Mouse (Mus musculus) layer of hippocampus, postnatal 14 days (tissue): ENCODE measurements around the gene Eif4e3. TPM values are rescaled to one million over a fixed set of nuclear protein-coding genes. Genes with fewer than 3 reads are reported as not detected.

ENCODE experiments used
- DNase-seq, 2 experiments: peaks; one replicate each; pipeline ENCODE4 v3.0.0; 2021 to 2022; ENCODE audit warnings: low spot score in 2 of 2, mixed read lengths in 1 of 2
- long read RNA-seq, 2 experiments: library from polyadenylated mRNA; stranded (forward); transcript quantifications; one replicate each; pipeline ENCODE4 v2.0.0; 2021
- total RNA-seq, 2 experiments: library from RNA; stranded (reverse); gene quantifications; 2 replicates each; pipeline ENCODE4 v1.2.3; 2021

The Eif4e3 gene
- total RNA-seq = 10 to 100 TPM; 19.5 to 20.9 TPM
- long read RNA-seq, experiment 1, partial matches to known transcripts = 3 of 6 reads
- long read RNA-seq, experiment 1, other reads (novel, unspliced or antisense) = 2 of 6 reads
- long read RNA-seq, experiment 2, partial matches to known transcripts = 0 of 4 reads
- long read RNA-seq, experiment 2, other reads (novel, unspliced or antisense) = 1 of 4 reads

DNA sequence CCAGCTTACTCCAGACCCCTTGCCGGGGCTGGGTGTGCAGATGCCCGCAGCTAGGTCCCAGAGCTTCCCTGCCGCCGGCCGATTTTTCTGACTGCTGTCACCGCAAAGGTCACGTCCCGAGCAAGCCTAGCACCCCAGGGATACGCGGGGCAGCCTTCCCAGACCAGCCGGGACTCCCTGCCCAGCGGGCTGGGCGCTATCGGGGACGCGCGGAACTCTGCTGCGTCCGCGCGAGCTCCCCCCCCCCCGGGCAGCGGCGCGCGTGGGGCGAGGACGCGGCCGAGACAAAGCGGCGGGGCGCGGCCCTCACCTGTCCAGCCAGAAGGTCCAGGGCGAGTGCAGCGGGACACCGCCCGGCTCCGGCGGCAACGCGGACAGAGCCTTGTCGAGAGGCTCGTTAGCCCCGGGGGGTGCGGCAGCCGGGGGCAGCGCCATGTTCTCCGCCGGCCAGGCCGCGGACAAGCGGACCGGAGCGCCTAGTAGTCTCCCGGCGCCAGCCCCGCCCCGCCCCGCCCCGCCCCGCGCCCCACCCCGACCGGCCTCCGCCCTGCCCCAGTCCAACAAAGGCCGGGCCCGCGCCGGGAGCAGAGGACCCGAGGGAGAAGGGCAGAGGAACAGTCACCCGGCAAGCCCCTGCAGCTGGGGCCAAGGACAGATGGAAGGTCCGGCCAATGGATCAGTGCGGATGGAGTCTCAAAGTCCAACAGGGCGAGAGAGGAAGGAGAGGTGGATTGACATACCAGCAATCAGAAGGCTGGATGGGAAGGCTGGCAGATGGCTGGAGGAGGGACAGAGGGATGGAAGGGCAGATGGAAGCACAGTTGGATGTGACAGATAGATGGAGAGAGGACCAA is at the start of gene Eif4e3, which contains the start of gene Gm20696:
Gene Eif4e3 (minus strand): TSS at position 454 of the 854 bp plus-strand sequence.
Gene Gm20696 (minus strand): TSS at position 480 of the 854 bp plus-strand sequence.
- peak; percentile 44 to 61 for DNase-seq

- DNase-seq = no peak
Observed at GRCm38 (mm10) chr6:99715913-99716312, 49.3 kb upstream of the Eif4e3 start.

DNA sequence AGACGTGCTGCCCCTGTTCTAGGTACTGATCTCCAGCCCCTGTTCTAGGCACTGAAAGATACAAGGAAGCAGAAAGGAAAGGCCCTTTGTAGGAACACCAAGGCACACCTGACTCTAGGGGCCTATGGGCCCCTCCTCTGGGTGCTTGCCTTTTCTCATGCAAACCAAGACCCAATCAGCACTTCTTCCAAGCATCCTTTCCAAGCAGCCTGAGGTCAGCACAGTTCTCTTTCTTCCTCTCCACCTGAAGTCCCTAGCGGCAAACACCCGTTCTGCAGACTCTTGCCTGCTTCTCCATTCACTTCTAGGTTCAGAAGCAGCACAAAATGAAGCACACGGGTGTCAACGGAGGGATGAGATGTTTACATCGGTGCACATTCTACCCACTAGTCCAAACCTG is 48.6 kb upstream of the Eif4e3 start:
- no peak for DNase-seq

DNA sequence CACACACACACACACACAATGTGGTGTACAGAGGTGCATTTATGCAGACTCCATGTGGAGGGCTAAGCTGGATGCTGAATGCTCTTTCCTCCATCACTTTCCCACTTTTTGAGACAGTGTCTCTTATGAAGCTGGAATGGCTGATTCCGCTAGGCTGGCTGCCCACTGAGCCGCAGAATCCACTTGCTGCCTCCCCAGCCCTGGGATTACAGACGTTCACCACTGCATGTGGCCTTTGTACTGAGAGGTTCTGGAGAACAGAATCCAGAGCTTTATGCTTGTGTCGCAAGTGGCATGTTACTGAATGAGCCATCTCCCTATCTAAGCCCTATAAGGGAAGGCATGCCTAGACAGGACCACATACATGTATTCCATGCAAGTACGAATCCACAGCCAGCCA is 46.7 kb upstream of the Eif4e3 start:
- DNase-seq = no peak

GRCm38 (mm10) chr6:99711576-99712101 is 45.1 kb upstream of the Eif4e3 start:
- no peak for DNase-seq

DNA sequence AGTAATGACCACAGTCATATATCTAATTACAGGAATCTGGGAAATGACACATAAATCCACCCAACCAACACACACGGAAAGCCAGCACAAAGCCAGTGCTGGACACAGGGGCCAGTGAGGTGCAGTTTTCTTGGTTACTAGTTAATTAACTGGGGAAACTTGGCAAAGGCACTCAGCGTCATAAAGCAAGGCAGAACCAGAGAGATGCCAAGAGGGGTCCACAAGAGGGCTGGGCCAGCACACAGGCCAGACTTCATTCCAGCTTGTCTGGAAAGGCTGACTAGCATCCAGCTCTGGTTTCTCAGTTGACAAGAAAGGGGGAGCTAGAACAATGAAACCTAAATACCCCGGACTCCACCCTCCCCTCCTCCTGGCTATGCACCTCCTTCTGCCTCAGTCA is 33.9 kb upstream of the Eif4e3 start:
- DNase-seq = no peak

DNA sequence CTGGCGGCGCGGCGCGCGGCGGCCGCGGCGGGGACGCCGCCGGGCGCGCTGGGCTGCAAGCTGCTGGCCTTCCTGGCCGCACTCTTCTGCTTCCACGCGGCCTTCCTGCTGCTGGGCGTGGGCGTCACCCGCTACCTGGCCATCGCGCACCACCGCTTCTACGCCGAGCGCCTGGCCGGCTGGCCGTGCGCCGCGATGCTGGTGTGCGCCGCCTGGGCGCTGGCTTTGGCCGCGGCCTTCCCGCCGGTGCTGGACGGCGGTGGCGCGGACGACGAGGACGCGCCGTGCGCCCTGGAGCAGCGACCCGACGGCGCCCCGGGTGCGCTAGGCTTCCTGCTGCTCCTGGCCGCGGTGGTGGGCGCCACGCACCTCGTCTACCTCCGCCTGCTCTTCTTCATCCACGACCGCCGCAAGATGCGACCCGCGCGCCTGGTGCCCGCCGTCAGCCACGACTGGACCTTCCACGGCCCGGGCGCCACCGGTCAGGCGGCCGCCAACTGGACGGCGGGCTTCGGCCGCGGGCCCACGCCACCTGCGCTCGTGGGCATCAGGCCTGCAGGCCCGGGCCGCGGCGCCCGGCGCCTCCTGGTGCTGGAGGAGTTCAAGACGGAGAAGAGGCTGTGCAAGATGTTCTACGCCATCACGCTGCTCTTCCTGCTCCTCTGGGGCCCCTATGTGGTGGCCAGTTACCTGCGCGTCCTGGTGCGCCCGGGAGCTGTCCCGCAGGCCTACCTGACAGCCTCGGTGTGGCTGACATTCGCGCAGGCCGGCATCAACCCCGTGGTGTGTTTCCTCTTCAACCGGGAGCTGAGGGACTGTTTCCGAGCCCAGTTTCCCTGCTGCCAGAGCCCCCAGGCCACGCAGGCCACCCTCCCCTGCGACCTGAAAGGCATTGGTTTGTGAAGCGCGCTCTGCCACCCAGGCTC is 26.6 kb upstream of the Eif4e3 start:
- DNase-seq = peak in 1 of 2 experiments; percentile 34

DNA sequence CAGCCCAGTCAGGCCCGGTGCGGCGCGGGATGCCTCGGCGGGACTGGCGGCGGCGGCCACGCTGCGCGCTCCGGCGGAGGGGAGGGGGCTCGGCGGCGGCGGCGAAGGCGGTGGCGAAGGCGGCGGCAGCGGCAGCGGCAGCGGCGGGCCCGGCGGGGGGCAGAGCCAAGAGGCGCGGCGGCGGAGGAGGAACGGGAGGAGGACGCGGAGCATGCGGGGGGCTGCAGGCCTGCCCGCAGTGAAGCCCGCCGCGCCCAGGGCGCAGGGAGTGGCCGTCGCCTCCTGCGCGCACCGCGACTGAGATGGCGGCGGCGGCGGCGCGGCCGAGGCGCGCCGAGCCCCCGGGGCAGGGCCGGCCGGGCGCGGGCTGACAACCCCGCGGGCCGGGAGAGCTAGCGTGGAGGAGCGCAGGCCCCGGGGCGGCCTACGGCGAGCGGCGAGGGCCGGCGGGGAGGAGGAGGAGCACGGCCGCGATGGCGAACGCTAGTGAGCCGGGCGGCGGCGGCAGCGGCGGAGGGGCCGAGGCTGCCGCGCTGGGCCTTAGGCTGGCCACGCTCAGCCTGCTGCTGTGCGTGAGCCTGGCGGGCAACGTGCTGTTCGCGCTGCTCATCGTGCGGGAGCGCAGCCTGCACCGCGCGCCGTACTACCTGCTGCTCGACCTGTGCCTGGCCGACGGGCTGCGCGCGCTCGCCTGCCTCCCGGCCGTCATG is 25.8 kb upstream of the Eif4e3 start, which contains the start of gene Gpr27:
Gene Gpr27 (plus strand): TSS at position 474 of the 710 bp plus-strand sequence.
- peak in 1 of 2 experiments; percentile 54 for DNase-seq

DNA sequence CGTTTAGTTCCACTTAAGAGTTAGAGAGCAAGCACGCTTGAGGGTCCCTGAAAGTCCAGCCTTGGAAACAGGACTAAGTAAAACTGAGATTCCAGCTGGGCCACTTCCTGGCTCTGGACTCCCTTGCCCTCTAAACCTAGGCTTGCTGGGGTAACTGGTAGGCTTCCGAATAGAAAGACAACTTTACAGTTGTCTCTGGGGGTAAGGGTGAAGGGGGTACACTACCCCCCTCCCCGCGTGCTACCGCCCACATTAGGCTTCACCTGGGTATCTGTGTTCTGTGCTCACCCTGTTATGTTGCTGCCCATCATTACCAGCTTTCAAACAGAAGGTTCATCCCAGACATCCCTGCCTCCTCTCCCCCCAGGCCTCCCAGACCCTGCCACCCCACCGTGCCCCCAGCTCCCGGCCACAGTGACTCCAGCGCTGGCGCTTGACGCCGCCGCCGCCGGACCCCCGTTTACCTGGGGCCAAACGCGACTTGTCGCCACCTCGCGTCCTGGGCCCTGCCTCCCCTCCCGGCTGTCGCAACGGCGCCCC is 25.2 kb upstream of the Eif4e3 start:
- no peak for DNase-seq

DNA sequence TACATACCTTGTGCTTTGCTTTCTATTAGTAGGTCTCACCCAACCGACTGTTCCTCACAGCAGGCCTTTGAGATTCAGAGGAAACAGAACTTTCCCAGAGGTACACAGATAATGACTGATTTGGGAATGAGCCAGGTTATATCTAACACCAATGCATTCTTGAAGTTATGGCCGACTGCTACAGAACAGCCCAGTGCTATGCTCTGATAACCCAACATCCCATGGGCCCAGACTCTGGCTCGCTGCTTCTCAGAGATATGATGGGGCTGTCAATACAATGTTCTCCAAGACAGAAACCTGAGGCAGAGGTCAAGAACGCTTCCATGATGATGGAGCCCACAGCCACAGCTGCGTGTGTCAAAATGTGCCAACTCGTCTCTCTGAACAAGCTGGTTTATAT is 21.9 kb upstream of the Eif4e3 start:
- no peak for DNase-seq

- no peak for DNase-seq
Observed at GRCm38 (mm10) chr6:99684899-99685298, 18.3 kb upstream of the Eif4e3 start.

DNA sequence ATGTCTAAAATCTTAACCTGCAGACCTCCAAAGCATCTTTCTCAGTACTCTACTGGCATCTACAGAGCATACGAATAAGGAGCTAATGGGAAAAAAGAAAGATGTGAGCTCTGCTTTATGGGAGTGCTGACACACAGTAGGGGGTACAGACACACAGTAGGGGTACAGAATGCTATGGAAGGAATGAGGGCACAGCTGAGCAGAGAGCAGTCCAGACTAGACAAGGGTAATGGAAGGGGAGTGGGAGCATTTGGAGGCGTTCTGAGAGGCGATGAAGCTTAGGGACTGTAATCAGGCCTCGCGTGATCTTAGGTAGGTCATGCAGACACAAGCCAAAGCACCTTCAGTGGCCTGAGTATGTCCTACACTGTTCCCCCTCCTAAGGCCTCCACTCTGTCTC is 17.4 kb upstream of the Eif4e3 start:
- no peak for DNase-seq

- no peak for DNase-seq
Observed at GRCm38 (mm10) chr6:99678108-99678507, 11.5 kb upstream of the Eif4e3 start.

GRCm38 (mm10) chr6:99677325-99677724 is 10.8 kb upstream of the Eif4e3 start:
- no peak for DNase-seq

- DNase-seq = no peak
Observed at GRCm38 (mm10) chr6:99674482-99674881, 7.9 kb upstream of the Eif4e3 start.

DNA sequence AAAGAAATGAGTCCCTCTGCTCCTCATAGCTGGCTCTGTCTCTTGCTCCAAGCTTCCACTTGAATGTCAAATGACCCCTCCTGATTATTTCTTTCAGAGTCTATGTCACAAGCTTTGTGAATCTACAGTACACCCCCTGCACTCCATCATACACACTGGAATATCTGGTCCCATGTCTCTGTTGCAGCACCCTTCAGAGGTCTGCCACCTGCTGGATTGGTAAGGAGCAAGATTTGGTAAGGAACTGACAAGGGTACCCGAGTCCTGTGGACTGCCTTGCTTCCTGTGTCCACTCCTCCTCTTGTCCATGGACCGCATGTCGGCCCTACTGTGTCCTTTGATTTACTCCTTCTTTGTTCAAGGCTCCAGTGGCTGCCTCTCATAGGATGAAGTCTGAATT is 5.2 kb upstream of the Eif4e3 start:
- DNase-seq = no peak

DNA sequence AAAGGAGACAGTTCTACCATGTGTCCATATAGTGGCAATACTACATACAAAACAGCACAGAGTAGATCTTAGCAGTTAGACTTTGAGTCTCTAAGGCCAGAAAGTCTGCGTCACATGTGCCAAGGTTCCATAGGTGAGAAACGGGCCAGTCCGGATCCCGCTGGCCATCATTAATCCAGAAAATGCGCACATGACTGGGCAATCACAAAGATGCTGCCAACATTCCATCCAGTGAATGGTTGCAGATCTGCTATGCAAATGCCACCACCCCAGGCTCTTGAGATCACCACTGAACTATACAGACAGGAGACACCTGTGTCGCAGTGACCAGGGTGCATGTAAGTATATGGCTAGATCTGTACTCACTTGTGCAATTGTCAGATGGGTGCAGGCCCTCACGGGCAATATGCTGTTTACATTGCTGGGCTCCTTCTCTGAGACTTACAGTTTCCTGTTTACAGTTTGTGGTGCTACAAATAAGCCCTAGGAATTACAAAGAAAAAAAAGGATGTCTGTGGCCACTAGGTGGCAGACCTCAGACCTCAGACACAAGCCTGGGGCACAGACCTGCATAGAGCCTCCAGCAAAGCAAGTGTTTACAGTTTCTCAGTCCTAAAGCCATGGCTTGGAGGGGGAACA is 4.0 kb upstream of the Eif4e3 start:
- DNase-seq = peak; percentile 61 to 74

DNA sequence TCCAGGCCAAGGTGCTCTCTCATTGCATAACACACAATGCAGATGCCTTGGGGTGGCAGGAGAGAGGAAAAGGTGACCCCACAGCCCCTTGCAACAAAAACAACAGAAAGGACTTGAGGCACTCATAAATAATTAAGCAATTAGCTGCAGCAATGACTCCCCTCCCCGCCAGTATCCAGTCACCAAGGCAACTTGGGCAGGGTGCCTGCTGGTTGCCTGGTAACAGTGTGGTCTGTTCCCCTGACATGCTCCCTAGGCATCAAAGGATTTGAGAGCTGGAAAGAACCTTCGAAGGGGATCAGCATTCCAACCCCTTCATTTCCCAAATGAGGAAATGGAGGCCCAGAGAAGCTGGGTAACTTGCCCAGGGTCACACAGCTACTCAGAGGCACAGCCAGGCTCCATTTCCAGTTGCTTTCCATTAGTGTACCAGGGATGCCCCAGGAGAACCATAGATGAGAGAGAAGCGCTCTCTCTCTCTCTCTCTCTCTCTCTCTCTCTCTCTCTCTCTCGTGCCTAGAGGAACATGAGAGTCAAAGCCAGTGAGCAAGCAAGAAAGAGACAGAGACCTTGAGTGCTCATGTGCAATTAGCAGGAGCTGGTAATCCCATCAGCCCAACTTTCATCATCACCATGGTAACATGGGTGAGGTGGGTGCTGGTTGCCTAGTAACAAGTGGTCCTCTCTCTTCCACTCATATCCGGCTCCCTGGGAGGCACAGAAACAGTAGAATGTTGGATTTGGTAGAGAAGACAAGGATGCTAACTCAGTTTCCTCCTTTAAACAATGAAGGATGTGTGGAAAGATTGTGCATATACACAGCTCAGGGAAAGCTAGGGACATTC is 3.1 kb upstream of the Eif4e3 start:
- DNase-seq = peak; percentile 90 to 96

GRCm38 (mm10) chr6:99667290-99667689 is 719 bp upstream of the Eif4e3 start:
- DNase-seq = peak in 1 of 2 experiments; percentile 29
